Mouse (Mus musculus): Measurements from ENCODE around the gene Ppp1r3a.
"Not testable (repeated sequence)": the region's sequence is repeated elsewhere in the genome, so short reads cannot be mapped to it uniquely, and the experiment has no call there.

GRCm38 (mm10) chr6:14679231-14679887 is 75.7 kb downstream of the Ppp1r3a start:
- not testable (repeated sequence) for TF ChIP-seq CTCF (IDR thresholded peaks at IDR 0.05; ENCODE audit: control insufficient read depth, insufficient read depth, insufficient read length); USF1 (IDR thresholded peaks at IDR 0.05; ENCODE audit: low read depth); MAX (IDR thresholded peaks at IDR 0.05)
